Mouse (Mus musculus) testis, adult 2 months (tissue): ENCODE measurements at regions not wholly inside any gene's neighbourhood (a gene's known extent, or its start where the extent isn't known, plus 50 kb on each side); places are given as distances from the start of the nearest gene placed in this dataset.

Source experiments
- H3K27ac ChIP-seq: fragments of 200-500 bp; 2 replicates; pipeline ENCODE4 v1.5.1; 2012; ENCODE audit warnings: low read depth, low read length; ENCODE audit not compliant: control insufficient read depth, insufficient read depth
- H3K27me3 ChIP-seq: fragments of 200-500 bp; 2 replicates; pipeline ENCODE4 v1.6.1; 2012; ENCODE audit warnings: mild to moderate bottlenecking, low read length, moderate library complexity; ENCODE audit not compliant: control insufficient read depth, insufficient read depth
- H3K36me3 ChIP-seq: fragments of 200-500 bp; 2 replicates; pipeline ENCODE4 v1.6.1; 2012; ENCODE audit warnings: mild to moderate bottlenecking, low read length; ENCODE audit not compliant: control insufficient read depth, insufficient read depth
- H3K4me1 ChIP-seq: fragments of 200-500 bp; 2 replicates; pipeline ENCODE4 v1.6.1; 2012; ENCODE audit warnings: low read length; ENCODE audit not compliant: control insufficient read depth, insufficient read depth
- H3K4me3 ChIP-seq: fragments of 200-500 bp; 2 replicates; pipeline ENCODE4 v1.5.1; 2012; ENCODE audit warnings: low read depth, mild to moderate bottlenecking, low read length, moderate library complexity, mixed read lengths; ENCODE audit not compliant: control insufficient read depth
- CTCF ChIP-seq: fragments of 200-500 bp; IDR thresholded peaks from 2 replicates; pipeline ENCODE4 v1.5.1; 2012; ENCODE audit warnings: low read depth, mild to moderate bottlenecking, inconsistent platforms, low read length, moderate library complexity; ENCODE audit not compliant: control insufficient read depth, insufficient read depth, insufficient replicate concordance
- POLR2A ChIP-seq: fragments of 200-500 bp; IDR thresholded peaks from 2 replicates; pipeline ENCODE4 v1.6.1; 2012; ENCODE audit warnings: low read depth, mild to moderate bottlenecking, inconsistent platforms, low read length, moderate library complexity; ENCODE audit not compliant: control insufficient read depth

GRCm38 (mm10) chrX:12873698-12874144 lies 111.8 kb upstream of the Med14 start:
- H3K27me3 ChIP-seq = no peaks in the 10 kb centered on the region
- H3K36me3 ChIP-seq = no peaks in the 10 kb centered on the region
- no peak overlapping the region for H3K27ac ChIP-seq
- H3K4me3 ChIP-seq = no peak overlapping the region; the same call in 1 of the 2 replicates
- TF ChIP-seq CTCF (peak; percentile 71; the same call in 1 of the 2 replicates), POLR2A (no peak)
- no peaks in the 10 kb centered on the region; the same call in 1 of the 2 replicates for H3K4me1 ChIP-seq

- Histone ChIP-seq H3K4me3 (no peak overlapping the region; the same call in 1 of the 2 replicates), H3K27me3 (no peaks in the 10 kb centered on the region), H3K4me1 (no peaks in the 10 kb centered on the region; the same call in 1 of the 2 replicates), H3K36me3 (no peaks in the 10 kb centered on the region), H3K27ac (no peak overlapping the region)
- no peak for TF ChIP-seq CTCF
- no peak for TF ChIP-seq POLR2A
Measured at GRCm38 (mm10) chrX:12873230-12873629, 111.4 kb upstream of the Med14 start.

- no peaks in the 10 kb centered on the region for H3K4me1 ChIP-seq
- H3K27ac ChIP-seq = no peak overlapping the region
- H3K27me3 ChIP-seq = no peaks in the 10 kb centered on the region
- TF ChIP-seq POLR2A (no peak), CTCF (no peak)
- no peak overlapping the region for H3K4me3 ChIP-seq
- no peaks in the 10 kb centered on the region for H3K36me3 ChIP-seq
Measured at GRCm38 (mm10) chrX:12866885-12867498, 105.1 kb upstream of the Med14 start.

DNA sequence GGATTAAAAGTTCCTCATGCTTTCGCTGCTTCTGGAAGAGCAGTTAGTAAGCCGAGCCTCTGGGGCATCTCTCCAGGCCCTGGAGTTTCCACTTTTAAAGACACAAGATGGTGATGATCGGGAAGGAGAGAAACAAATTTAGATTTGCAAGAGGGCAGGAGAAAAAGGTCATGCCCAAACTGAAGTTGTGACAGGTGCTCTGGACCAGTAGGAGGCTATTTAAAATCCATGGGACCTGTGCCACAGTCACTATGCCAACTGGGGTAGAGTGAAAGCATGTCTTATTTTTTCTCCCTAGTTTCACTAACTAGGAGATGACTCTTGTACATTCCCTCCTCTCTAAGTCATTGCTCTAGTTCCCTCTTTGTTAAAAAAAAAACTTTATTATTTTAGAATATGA lies 104.3 kb upstream of the Med14 start:
- Histone ChIP-seq H3K27me3 (no peaks in the 10 kb centered on the region), H3K4me3 (no peak overlapping the region), H3K27ac (no peak overlapping the region), H3K4me1 (no peaks in the 10 kb centered on the region), H3K36me3 (no peaks in the 10 kb centered on the region)
- TF ChIP-seq POLR2A = no peak
- no peak for TF ChIP-seq CTCF

DNA sequence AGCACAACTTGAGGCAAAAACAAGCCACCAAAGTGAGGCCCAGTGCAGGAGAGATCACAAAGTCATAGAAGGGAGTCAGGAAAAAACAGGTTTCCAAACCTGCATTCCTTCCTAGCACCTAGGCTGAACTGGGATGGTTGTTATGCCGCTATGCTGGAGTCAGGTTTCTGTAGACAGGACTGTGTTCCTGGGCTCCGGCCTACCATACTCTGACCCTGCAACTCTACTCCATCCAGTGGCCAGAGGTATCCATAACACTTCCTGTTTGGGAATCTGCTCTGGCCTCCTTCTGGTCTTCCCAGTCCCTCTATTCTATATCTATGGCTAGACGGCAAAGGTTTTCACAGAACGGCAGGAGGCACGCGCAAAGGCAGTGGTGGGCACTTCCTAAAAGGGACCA lies 98.3 kb upstream of the Med14 start:
- no peak for TF ChIP-seq POLR2A
- TF ChIP-seq CTCF = no peak
- no peaks in the 10 kb centered on the region for H3K4me1 ChIP-seq
- no peaks in the 10 kb centered on the region for H3K36me3 ChIP-seq
- H3K27me3 ChIP-seq = no peaks in the 10 kb centered on the region
- no peak overlapping the region for H3K27ac ChIP-seq
- no peak overlapping the region for H3K4me3 ChIP-seq

GRCm38 (mm10) chrX:12858757-12859156 lies 96.9 kb upstream of the Med14 start:
- Histone ChIP-seq H3K27me3 (no peaks in the 10 kb centered on the region), H3K27ac (no peak overlapping the region), H3K4me1 (no peaks in the 10 kb centered on the region), H3K4me3 (no peak overlapping the region), H3K36me3 (no peaks in the 10 kb centered on the region)
- no peak for TF ChIP-seq CTCF
- no peak for TF ChIP-seq POLR2A

DNA sequence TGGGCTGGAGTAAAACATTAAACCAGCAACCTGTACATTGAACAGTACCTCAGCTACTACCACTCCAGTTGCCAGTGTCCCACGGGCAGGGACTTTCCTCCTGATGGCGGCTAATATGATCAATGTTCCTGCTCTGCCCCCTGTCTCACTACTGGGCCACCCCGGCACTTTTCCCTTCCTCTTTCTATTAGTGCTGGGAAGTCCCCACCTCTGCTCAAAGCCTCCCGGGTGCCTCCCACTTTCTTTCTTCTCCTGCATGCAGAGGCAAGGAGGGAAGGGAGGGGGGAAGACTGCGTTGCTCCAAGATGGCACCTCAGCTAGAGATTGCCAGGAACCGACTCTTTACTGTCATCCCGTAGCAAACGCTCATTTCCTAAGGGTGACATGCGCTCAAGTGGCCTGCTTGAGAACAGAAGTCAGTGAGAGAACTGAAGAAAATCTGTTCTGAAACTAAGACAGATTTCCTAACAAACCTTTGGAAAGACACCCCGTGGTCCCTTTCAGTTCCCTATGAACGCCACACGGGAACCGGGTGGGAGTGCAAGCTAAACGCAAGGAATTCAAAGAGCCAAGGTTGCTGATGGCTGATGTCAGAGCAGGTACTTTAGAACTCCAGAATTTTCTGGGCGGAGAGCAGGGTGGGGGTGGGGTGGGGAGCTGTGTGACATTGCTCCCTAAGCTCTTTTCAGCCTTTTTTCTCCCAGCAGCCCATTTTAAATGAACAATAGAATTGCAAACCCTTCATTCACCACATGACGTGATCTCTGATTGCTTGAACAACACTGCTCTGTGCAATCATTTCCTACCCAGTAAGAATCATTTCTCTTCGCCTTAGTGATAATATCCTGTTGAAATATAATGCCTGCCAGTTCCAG lies 96.2 kb upstream of the Med14 start:
- H3K4me1 ChIP-seq = no peaks in the 10 kb centered on the region
- no peaks in the 10 kb centered on the region for H3K36me3 ChIP-seq
- TF ChIP-seq POLR2A (no peak), CTCF (no peak)
- H3K27me3 ChIP-seq = no peaks in the 10 kb centered on the region
- no peak overlapping the region for H3K27ac ChIP-seq
- H3K4me3 ChIP-seq = peak overlapping the region; percentile 42
